Mouse (Mus musculus): Measurements from ENCODE around the gene Fgf7.

DNA sequence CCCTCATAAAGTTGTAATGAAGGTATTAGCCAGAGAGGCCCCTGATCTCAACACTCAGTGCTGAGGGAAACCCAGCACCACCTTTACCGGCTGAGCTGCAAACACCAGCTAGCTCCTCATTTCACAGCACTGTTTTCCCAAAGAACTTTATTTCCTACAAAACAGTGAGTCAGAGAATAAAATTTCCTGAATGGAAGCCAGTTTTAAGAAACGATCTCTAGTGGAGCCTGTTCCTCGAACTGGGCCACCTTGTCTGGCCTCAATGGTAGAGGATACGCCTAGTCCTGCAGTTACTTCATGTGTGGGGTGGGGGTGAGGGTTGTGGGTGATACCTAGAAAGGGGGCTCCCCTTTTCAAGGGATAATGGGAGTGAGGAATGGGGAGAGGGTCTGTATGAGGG lies 60.2 kb downstream of the Fgf7 start:
- no peak for TF ChIP-seq POLR2A (IDR thresholded peaks at IDR 0.05; ENCODE audit: borderline replicate concordance, extremely low read depth, insufficient read depth, insufficient read length, poor library complexity, severe bottlenecking)
- TF ChIP-seq CTCF (IDR thresholded peaks at IDR 0.05; ENCODE audit: borderline replicate concordance, extremely low read depth, insufficient read depth, insufficient read length), result no peak
